Mouse (Mus musculus) skeletal muscle tissue, adult 2 months (tissue): ENCODE results near the gene Gm12166.
"Not testable (repeated sequence)": the region's sequence is repeated elsewhere in the genome, so short reads cannot be mapped to it uniquely, and the experiment has no call there.

Source experiments
- DNase-seq: peaks from one replicate; pipeline ENCODE4 v3.0.0-alpha.2; 2012; ENCODE audit warnings: low read depth, low spot score

Gene Gm12166

GRCm38 (mm10) chr11:46052105-46052659, at the start of gene Gm12166:
Gene Gm12166 (minus strand): TSS chr11:46052321.
- not testable (repeated sequence) for DNase-seq

- DNase-seq, result no peak
These were observed 44.9 kb upstream of the Gm12166 start for GRCm38 (mm10) chr11:46097062-46097461.

DNA sequence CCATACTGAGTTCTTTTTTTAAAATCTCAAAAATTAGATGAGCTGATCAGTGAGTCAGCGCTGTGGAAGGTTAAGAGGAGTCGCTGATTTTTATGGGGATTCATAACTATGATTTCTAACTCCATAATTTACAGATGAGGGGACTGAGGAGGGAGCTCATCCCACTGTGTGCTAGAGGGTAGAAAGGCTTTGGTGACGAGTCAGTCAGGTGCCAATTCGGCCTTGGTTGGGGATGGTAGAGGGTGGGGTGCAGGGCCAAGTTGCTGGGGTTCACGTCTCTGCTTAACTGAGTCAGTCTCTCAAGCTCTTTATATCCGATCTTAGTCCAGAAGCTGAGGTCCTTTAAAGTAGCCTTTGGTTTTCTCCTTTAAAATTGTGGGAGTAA, 44.1 kb upstream of the Gm12166 start:
- DNase-seq, result no peak

DNA sequence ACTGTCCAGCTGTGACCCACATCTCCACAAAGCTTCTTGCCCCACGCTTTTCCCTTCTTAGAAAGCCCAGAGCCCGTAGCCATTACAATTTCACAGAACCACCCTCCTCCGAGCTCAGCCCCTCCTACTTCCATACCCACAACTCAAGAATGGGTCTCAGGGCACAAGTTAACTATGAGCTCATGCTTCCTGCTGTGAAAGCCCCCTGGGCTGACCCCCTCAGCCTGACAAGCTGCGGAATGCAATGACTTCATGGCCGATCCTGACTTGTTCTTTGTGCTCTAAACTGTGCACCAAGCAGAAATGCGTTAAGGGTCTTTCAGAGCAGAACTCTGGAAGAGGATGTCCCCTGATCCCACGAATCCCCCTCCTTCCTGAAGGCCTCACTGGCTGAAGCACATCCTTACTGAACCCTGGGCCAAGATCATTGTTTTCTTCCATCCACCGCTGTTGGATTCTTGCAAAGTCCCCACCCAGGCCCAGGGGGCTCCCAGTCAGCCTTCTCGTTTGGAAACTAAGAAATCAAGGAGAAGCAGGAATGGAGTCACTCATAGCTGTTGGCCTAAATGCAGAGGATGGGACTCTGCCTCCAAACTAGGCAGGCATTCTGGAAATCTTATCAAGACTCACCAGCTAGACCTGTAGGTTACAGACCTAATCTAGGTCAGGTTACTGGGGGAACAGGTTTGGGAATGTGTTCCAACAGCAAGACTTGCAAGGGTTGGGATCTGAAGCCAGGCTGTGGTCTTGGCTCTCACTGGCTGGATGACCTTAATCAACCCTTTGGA, 43.5 kb upstream of the Gm12166 start:
- peak; percentile 63 for DNase-seq

DNA sequence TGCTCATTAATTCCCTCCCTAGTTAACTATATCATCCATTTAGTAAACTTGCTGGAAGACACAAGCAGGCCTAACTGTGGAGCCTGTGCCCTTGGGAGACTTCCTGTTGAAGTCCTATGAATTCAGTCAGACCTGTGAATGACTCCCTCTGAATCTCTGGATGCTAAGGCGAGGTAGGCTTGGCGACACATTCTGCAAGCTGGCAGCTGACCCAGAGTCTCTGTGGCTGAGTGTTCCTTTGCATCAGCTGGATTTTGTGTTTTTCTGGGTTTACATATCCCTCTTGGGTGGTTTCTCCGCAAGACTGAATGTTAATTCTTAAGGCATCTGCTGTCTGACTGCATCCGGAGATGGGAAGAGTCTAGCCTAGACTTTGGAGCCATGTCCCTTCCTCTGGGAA, 40.0 kb upstream of the Gm12166 start:
- no peak for DNase-seq

DNA sequence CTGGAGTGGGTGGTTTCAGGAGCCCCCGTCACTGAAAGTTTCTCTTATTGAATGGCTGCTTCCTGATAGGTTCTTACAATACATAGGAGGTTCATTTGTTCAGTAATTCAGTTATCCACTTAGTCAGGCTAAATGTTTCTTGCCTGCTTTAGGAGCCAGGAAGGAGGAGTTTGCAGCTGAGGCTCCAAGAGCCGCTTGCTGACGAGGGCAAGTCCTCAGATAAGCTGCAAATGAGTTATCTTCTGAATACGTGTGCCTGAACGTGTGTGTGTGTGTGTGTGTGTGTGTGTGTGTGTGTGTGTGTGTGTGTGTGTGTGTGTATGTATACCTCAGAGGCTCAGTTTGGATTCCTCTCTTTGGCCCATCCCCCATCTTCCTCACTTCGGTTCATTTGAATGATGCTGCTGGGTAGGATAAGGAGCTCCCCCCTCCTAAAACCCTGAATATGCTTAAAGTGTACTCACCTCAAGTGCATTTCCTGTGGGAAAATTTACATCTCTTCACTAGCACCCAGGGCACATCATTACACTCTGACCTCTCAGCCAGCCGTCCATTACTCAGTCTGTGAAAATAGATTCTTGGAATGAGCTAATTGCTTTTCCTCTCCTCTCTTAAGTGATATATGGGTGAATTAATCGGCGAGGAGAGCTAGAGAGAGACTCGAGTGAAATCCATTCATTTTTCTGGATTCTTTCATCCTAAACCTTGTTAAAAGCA, 39.0 kb upstream of the Gm12166 start:
- no peak for DNase-seq

DNA sequence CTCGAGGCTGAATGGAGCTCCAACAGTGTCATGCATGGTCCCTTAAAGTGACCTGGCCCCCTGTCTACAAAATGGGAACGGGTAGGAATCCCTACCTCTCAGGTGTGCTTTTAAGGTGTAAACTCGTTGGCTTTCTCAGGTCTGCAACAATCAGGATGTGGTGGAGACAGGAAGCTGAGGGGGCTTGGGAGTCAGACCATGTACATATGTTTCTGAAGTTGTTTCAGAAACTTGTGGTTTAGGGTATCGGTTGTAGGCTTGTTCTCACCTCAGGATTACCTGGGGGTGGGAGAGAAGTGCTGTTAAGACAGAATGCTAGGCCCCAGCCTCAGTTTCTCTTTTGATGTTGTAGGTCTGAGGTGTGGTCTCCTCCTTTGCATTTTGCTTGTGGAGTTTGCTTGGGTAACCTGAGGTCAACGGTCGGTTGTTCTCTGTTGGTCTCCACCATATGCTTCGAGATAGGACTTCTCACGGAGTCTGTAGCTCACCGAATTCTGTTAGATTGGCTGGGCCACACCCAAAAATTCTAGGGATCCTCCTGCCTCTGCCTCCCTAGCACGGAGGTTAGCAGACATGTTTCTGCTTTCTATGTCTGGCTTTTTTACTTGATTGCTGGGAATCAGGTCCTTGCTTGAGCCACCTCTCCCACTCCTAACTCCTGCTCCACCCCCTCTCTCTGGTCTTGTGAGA, 38.1 kb upstream of the Gm12166 start:
- DNase-seq, result no peak

DNA sequence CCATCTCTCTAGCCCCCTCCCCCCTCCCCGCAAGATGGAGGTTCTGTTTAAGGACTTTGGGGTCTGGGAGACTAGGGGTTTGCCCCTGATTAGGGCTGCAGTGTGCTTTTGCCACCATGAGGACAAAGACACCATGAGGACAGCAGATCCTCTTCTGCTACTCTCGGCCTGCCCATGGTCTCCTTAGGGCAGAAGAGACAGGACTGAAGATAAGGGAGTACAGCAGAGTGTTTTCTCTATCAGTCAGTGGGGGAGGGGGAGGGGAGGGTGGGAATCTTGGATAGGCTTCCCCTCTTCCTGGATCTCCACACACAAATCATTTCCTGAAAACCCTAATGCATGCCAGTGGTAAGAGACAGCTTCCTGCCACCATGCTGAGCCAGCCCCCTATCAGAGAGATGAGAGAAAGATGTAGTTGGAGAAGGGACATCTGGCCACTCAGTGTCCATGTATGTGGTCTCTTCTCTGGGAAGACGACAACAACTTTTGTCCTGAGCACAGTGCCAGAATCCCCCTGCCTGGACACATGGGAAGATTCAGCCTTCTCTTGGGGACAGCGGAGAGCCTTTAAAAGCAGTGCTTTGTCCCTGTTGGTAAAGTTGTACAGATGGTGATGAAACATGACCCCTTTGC, 37.1 kb upstream of the Gm12166 start:
- DNase-seq, result no peak

- no peak for DNase-seq
These were observed 34.3 kb upstream of the Gm12166 start for GRCm38 (mm10) chr11:46086446-46086845.

- no peak for DNase-seq
These were observed 33.5 kb upstream of the Gm12166 start for GRCm38 (mm10) chr11:46085398-46086163.

- no peak for DNase-seq
These were observed 32.4 kb upstream of the Gm12166 start for GRCm38 (mm10) chr11:46084568-46084967.

DNA sequence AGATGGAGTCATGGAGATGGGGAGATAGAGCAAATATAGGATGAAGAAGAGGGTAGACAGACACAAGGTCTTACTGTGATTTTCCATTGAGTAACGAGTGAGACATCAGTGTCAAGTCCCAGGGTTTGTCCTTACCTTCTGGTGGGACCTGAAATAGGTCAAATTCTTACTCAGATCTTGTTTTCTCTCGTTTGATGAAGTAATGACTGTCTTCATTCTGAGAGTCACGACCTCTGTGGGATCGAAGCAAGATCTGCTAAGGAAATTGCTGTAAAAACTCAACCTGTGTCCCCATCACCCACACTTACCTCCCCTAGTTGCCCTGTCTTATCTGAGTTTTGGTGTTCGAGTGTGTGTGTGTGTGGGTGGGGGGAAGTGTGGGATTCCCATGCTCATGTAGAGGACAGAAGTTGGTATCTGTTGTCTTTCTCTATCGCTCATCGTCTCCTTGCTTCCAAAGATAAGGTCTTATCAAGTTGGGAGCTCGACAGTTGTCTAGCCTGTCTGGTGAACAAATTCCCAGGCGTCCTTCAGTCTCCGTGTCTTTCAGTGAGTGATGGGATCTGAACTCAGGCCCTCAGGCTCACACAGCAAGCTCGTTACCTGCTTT, 31.8 kb upstream of the Gm12166 start:
- DNase-seq, result no peak

DNA sequence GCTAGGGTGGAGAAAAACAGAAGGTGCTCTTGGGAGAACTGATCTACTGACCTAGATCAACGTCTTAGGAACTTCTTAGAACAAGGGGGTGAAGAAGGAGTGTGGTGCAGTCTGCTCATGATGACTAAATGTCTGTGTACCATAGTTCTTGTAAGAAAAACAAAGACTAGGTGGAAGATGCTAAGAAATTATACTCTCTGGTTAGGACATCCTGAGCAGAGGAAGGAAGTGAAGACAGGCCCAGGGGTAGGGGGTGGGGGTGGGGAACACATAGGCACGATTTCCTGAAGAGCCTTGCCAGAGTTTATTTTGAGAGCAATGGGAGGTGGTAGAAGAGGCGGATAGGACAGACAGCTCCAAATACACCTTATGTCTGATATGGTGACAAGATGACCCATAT, 31.3 kb upstream of the Gm12166 start:
- DNase-seq, result no peak

- no peak for DNase-seq
These were observed 29.0 kb upstream of the Gm12166 start for GRCm38 (mm10) chr11:46081075-46081474.

DNA sequence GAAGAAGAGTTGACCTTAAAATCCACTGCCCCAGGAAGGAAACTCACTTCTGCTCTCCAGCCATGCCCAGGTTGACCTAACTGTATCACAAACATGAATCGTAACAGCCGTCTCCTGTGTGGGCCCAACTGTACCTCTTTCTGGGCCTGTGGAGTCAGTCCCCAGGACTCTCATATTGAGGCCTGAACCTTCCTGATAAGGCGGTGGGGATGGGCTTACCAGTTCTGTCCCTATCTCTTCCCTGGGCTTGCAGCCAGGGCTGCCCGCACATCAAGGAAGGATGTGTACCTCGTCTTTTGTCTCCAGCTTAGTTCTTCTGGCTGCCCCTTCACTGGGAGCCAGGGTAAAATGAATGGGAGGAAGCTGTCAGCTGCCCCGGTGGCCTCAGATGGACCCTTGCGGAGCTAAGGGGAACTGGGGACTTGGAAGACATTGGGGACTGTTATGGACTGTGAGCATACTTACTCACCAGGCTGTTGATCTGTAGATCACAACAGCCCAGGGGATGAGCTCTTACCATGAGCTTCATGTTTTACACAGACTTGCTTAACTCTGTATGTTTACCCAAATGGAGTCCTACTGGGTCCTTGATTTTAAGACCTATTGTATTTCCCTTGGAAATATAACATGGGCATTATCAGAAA, 25.7 kb upstream of the Gm12166 start:
- DNase-seq, result no peak

DNA sequence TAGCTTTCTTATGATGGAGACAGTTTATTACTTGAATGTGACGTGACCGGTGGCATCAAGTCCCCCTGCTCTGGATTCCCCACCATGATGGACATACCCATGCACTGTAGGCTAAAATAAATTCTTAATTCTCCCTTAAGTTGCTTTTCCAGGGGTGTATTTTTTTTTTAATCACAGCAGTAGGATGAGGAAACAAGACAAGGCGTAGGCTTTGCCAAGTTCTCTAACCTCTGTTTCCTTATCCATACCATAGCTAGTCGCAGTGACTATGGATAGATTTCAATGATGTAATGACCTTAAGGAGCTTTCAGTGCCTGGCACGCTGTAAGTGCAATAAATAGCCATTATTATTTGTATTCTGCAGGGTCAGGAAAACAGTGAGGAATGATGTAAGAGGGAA, 25.2 kb upstream of the Gm12166 start:
- no peak for DNase-seq

GRCm38 (mm10) chr11:46076442-46077158, 24.5 kb upstream of the Gm12166 start:
- DNase-seq, result no peak

- DNase-seq, result no peak
These were observed 23.4 kb upstream of the Gm12166 start for GRCm38 (mm10) chr11:46075507-46075906.
